Mouse (Mus musculus): ENCODE results near the gene Snca. TPM values are rescaled to one million over a fixed set of nuclear protein-coding genes. Genes with fewer than 3 reads are reported as not detected.
A peak's percentile ranks its signal among the peaks of the same experiment; 100 is the strongest.

Snca gene
- polyA plus RNA-seq, 1 experiment from 2014 or later = 95.0 TPM

DNA sequence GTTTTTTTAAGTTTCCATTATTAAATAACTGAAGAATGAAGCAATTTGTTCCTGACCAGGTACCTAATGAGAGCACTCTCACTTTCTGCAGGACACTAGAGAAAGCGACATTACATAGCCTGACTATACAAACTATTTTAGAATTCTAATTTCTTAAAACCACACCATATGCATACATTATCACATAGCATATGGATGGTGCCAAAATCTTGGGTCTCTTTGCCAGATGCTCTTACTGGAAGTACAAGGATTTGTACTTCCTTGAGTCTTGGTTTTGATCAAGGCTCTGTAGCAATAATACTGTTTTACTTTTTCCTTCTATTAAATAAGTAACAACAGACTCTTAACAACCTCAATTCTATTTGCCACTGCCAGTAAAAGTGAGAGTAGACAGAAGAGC is 31.4 kb downstream of the Snca start:
- ATAC-seq = no peak
- H3K36me3 ChIP-seq (ENCODE audit: control insufficient read depth, insufficient read depth, low read length) = no peaks in the 10 kb centered on the region

DNA sequence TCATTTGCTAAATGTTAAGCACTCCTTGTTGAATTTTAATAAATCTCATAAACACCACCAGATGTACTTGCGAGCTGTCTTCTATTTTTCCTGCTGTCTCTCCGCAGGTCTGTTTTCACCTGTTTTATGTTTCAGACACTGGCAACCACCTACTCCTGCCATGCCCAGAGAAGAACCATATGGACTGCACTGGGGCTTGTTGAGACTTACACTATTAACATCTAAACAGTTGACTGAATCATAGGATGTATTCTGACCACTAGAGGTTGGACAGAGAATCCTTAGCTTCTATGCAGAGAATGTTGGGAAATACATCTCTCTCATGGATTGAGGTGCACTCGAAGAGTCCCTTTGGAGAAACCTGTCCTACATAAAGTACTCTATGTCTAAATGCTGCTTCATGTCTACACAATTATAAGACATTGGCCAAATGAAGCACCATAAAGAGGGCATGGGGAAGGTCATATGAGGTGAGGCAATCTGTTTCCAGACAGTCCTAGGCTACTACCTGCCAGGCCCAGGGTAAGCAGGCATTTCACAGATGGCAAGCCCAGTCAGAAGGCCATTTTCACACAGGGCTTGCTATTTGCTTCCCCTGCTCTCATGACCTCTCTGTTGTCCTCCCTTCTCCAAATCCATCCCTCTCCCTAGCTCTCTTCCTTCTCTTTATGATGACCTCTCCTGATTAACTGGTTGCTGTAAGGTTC is 35.8 kb downstream of the Snca start:
- Histone ChIP-seq H3K27ac (ENCODE audit: low read depth, low read length) (no peak overlapping the region), H3K4me2 (ENCODE audit: low read length) (no peak overlapping the region), H3K36me3 (ENCODE audit: control insufficient read depth, insufficient read depth, low read length) (no peaks in the 10 kb centered on the region), H3K9me3 (replicated peaks; ENCODE audit: control insufficient read depth, low read length) (no peaks in the 10 kb centered on the region), H3K9ac (ENCODE audit: low read length) (no peak overlapping the region), H3K4me3 (ENCODE audit: low read depth, low read length) (no peak overlapping the region), H3K27me3 (replicated peaks; ENCODE audit: control insufficient read depth, insufficient read depth, low read length) (no peaks in the 10 kb centered on the region), H3K4me1 (ENCODE audit: control insufficient read depth, insufficient read depth, low read length) (no peaks in the 10 kb centered on the region)
- WGBS = 95% methylated on average over 3 of the region's 3 CpGs
- DNase-seq (ENCODE audit: low spot score) = no peak
- no peak for ATAC-seq

More for the DNA sequence above, 31.4 kb downstream of the Snca start:
- Histone ChIP-seq H3K4me3 (ENCODE audit: low read depth, low read length) (no peak overlapping the region), H3K9me3 (replicated peaks; ENCODE audit: control insufficient read depth, low read length) (no peaks in the 10 kb centered on the region), H3K4me2 (ENCODE audit: low read length) (no peak overlapping the region), H3K9ac (ENCODE audit: low read length) (no peak overlapping the region), H3K27ac (ENCODE audit: low read depth, low read length) (no peak overlapping the region), H3K4me1 (ENCODE audit: control insufficient read depth, insufficient read depth, low read length) (no peaks in the 10 kb centered on the region), H3K27me3 (replicated peaks; ENCODE audit: control insufficient read depth, insufficient read depth, low read length) (no peaks in the 10 kb centered on the region)
- peak; percentile 48 for DNase-seq (ENCODE audit: low spot score)
- 89% methylated on average over 1 of the region's 1 CpGs for WGBS

DNA sequence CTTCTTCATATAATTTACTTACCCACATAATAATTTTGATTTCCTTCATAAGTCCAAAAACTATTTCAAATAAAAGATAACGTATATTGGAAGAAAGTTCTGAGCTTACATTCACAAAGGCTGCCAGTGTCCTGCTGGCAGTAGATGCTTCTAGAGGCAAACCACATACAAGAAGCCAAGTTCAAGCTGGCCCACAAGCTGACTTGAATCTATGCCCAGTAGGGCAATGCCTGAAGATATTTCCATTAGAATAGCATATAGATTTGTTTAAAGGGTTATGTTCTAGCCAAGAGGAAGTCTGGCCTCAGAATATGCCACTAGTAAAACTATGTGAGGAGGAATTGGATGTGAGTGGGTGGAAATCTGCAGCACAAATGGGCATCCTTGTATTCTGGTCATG is 42.7 kb downstream of the Snca start:
- no peak for DNase-seq (ENCODE audit: low spot score)
- Histone ChIP-seq H3K9ac (ENCODE audit: low read length) (no peak overlapping the region), H3K27ac (ENCODE audit: low read depth, low read length) (no peak overlapping the region), H3K27me3 (replicated peaks; ENCODE audit: control insufficient read depth, insufficient read depth, low read length) (no peaks in the 10 kb centered on the region), H3K36me3 (ENCODE audit: control insufficient read depth, insufficient read depth, low read length) (no peaks in the 10 kb centered on the region), H3K4me3 (ENCODE audit: low read depth, low read length) (no peak overlapping the region), H3K4me1 (ENCODE audit: control insufficient read depth, insufficient read depth, low read length) (no peaks in the 10 kb centered on the region), H3K9me3 (replicated peaks; ENCODE audit: control insufficient read depth, low read length) (no peaks in the 10 kb centered on the region), H3K4me2 (ENCODE audit: low read length) (no peak overlapping the region)
- no peak for ATAC-seq
- WGBS = 91% methylated on average over 1 of the region's 1 CpGs

DNA sequence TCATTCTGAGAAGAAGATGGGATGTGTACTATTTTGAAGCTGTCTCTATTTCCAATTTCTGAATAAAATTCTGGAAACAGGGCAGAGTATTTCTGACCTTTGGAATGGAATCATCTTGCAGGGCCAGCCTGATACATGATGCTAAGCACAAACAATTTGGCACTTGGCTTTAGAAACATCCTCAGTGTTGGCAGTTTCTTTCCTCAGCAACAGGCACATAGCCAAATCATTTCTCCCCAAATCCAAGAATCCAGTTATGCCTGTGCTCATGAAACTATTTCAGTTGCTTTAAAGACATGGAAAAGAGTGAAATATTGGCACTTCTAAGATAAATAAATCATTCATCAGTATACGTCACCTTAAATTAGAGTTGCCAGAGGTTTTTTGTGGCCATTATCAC is 57.8 kb downstream of the Snca start:
- DNase-seq (ENCODE audit: low spot score) (peak; percentile 36), ATAC-seq (no peak)
- Histone ChIP-seq H3K4me1 (ENCODE audit: control insufficient read depth, insufficient read depth, low read length) (no peaks in the 10 kb centered on the region), H3K36me3 (ENCODE audit: control insufficient read depth, insufficient read depth, low read length) (no peaks in the 10 kb centered on the region), H3K4me3 (ENCODE audit: low read depth, low read length) (no peak overlapping the region), H3K9me3 (replicated peaks; ENCODE audit: control insufficient read depth, low read length) (no peaks in the 10 kb centered on the region), H3K27me3 (replicated peaks; ENCODE audit: control insufficient read depth, insufficient read depth, low read length) (no peaks in the 10 kb centered on the region), H3K4me2 (ENCODE audit: low read length) (no peak overlapping the region), H3K9ac (ENCODE audit: low read length) (no peak overlapping the region), H3K27ac (ENCODE audit: low read depth, low read length) (no peak overlapping the region)
- 74% methylated on average over 1 of the region's 1 CpGs for WGBS

DNA sequence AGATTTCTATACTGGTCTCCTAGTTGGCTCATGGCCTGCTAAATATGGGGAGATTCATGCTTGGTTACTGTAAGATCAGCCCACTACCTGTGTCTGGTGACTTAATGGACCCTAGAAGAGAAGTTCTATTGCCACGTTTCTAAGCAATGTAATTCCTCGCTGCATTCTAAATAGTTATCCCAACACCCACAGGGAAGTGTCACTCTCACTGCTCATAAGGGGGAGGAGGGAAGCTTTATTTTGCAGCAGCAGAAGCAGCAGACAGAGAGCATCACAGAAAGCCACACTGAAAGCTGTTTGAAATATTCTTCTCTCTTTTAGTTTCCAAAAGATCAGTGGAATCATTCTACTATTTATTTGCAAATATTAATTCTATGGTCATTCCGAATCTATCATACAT is 64.0 kb downstream of the Snca start:
- Histone ChIP-seq H3K9me3 (replicated peaks; ENCODE audit: control insufficient read depth, low read length) (no peaks in the 10 kb centered on the region), H3K4me3 (ENCODE audit: low read depth, low read length) (no peak overlapping the region), H3K36me3 (ENCODE audit: control insufficient read depth, insufficient read depth, low read length) (no peaks in the 10 kb centered on the region), H3K27ac (ENCODE audit: low read depth, low read length) (no peak overlapping the region), H3K9ac (ENCODE audit: low read length) (no peak overlapping the region), H3K27me3 (replicated peaks; ENCODE audit: control insufficient read depth, insufficient read depth, low read length) (no peaks in the 10 kb centered on the region), H3K4me1 (ENCODE audit: control insufficient read depth, insufficient read depth, low read length) (no peaks in the 10 kb centered on the region), H3K4me2 (ENCODE audit: low read length) (no peak overlapping the region)
- DNase-seq (ENCODE audit: low spot score) = no peak
- 81% methylated on average over 3 of the region's 3 CpGs for WGBS
- no peak for ATAC-seq

DNA sequence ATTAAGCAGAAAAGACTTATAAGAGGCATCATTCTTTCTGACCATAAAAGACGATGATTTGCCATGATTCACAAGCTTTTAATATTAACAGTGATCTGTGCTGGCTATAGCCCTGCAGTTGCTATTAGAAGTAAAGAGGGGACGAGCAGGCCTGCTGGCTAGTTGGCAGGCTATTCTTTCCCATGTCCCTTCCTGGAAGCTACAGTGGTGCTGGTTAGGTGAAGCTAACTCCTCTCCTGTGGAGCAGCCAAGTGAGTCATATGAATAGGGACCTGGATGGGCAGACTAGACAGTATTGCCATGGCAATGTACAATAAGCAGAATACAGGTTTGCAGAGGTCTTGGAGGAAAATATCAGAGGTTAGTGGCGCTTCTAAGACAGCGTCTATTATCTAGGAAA is 66.8 kb downstream of the Snca start:
- WGBS = 89% methylated on average over 4 of the region's 4 CpGs
- Histone ChIP-seq H3K4me3 (ENCODE audit: low read depth, low read length) (no peak overlapping the region), H3K9ac (ENCODE audit: low read length) (no peak overlapping the region), H3K27me3 (replicated peaks; ENCODE audit: control insufficient read depth, insufficient read depth, low read length) (no peaks in the 10 kb centered on the region), H3K27ac (ENCODE audit: low read depth, low read length) (no peak overlapping the region), H3K4me1 (ENCODE audit: control insufficient read depth, insufficient read depth, low read length) (no peaks in the 10 kb centered on the region), H3K4me2 (ENCODE audit: low read length) (no peak overlapping the region), H3K9me3 (replicated peaks; ENCODE audit: control insufficient read depth, low read length) (no peaks in the 10 kb centered on the region), H3K36me3 (ENCODE audit: control insufficient read depth, insufficient read depth, low read length) (no peaks in the 10 kb centered on the region)
- ATAC-seq = no peak
- no peak for DNase-seq (ENCODE audit: low spot score)

DNA sequence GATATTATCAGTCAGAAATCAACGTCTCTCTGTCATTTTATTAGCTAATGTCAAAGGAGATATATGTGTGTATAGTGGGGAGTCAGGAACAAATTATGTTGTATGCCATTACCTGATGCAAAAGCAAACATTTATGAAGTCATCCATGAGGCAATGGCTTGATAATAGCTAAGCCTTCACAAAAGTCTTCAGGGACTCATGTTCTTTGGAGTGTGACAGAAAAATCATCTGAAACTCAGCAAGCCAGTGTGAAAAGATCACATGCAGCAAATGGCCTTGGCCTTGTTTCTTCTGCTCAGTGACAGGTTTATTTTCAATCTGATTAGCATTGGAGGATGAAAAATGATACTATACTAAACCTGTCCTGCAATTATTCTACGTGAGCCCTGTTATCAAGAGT is 67.9 kb downstream of the Snca start:
- no peaks in the 10 kb centered on the region for H3K4me1 ChIP-seq (ENCODE audit: control insufficient read depth, insufficient read depth, low read length)
- no peaks in the 10 kb centered on the region for H3K27me3 ChIP-seq (replicated peaks; ENCODE audit: control insufficient read depth, insufficient read depth, low read length)
- 80% methylated on average over 2 of the region's 2 CpGs for WGBS
- no peak overlapping the region for H3K9ac ChIP-seq (ENCODE audit: low read length)
- no peaks in the 10 kb centered on the region for H3K9me3 ChIP-seq (replicated peaks; ENCODE audit: control insufficient read depth, low read length)
- H3K4me2 ChIP-seq (ENCODE audit: low read length) = no peak overlapping the region
- no peaks in the 10 kb centered on the region for H3K36me3 ChIP-seq (ENCODE audit: control insufficient read depth, insufficient read depth, low read length)
- ATAC-seq = no peak
- no peak overlapping the region for H3K4me3 ChIP-seq (ENCODE audit: low read depth, low read length)
- no peak for DNase-seq (ENCODE audit: low spot score)
- H3K27ac ChIP-seq (ENCODE audit: low read depth, low read length) = no peak overlapping the region

DNA sequence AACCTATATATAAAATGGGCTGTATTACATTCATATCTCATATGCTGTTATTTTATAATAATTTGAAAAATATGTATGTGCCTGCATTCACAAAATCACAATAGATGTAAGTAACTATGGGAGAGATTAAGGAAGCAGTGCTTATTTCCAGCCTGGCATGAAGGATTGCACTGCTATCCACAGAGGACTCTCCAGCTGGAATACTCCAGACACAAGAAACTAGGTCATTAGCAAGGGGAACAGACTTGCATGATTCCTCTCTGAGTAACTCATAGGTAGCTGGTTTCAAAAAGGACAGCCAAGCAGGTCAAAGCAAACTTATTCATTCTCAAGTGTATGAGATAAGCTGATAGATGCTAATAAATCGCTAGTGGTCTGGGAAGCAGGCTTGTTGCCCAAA is 74.7 kb downstream of the Snca start:
- H3K27ac ChIP-seq (ENCODE audit: low read depth, low read length) = no peak overlapping the region
- no peaks in the 10 kb centered on the region for H3K27me3 ChIP-seq (replicated peaks; ENCODE audit: control insufficient read depth, insufficient read depth, low read length)
- ATAC-seq (no peak), DNase-seq (ENCODE audit: low spot score) (no peak)
- no peaks in the 10 kb centered on the region for H3K36me3 ChIP-seq (ENCODE audit: control insufficient read depth, insufficient read depth, low read length)
- no peak overlapping the region for H3K9ac ChIP-seq (ENCODE audit: low read length)
- no peak overlapping the region for H3K4me2 ChIP-seq (ENCODE audit: low read length)
- no peaks in the 10 kb centered on the region for H3K9me3 ChIP-seq (replicated peaks; ENCODE audit: control insufficient read depth, low read length)
- 82% methylated on average over 1 of the region's 1 CpGs for WGBS
- H3K4me1 ChIP-seq (ENCODE audit: control insufficient read depth, insufficient read depth, low read length) = no peaks in the 10 kb centered on the region
- H3K4me3 ChIP-seq (ENCODE audit: low read depth, low read length) = no peak overlapping the region

DNA sequence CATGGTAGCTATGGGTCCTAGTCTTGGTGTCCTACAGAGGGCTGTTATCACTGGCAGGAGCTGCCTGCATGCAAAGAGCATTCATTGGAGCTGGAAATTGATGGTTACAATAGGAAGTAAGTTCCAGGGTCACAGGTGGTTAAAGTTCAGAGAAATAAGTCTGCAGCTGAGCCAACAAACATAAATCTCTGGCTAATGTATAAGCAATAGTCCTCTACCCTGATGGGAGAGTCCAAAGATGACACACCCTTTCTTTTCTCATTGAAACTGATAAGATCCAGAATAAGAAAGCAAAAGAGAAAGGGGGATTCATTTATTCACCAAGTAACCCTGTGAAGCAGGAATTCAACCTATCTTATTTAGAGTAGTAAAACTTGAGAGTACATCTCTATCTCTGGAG is 83.7 kb downstream of the Snca start:
- H3K36me3 ChIP-seq (ENCODE audit: control insufficient read depth, insufficient read depth, low read length) = no peaks in the 10 kb centered on the region

More for the DNA sequence above, 83.7 kb downstream of the Snca start:
- Histone ChIP-seq H3K4me1 (ENCODE audit: control insufficient read depth, insufficient read depth, low read length) (no peaks in the 10 kb centered on the region), H3K27ac (ENCODE audit: low read depth, low read length) (no peak overlapping the region), H3K4me3 (ENCODE audit: low read depth, low read length) (no peak overlapping the region), H3K9me3 (replicated peaks; ENCODE audit: control insufficient read depth, low read length) (no peaks in the 10 kb centered on the region), H3K4me2 (ENCODE audit: low read length) (no peak overlapping the region), H3K9ac (ENCODE audit: low read length) (no peak overlapping the region), H3K27me3 (replicated peaks; ENCODE audit: control insufficient read depth, insufficient read depth, low read length) (no peaks in the 10 kb centered on the region)
- no peak for DNase-seq (ENCODE audit: low spot score)
- ATAC-seq = no peak
